Mouse (Mus musculus) hindbrain, postnatal 0 days (tissue): ENCODE measurements around the gene Mip. TPM values are rescaled to one million over a fixed set of nuclear protein-coding genes. Genes with fewer than 3 reads are reported as not detected.

Source experiments
- ATAC-seq: fragments of 200-750 bp; cut with Nextera tagmentation; 2 replicates; pipeline ENCODE4 v1.8.0; 2017; ENCODE audit warnings: mild to moderate bottlenecking, moderate TSS enrichment, moderate library complexity
- DNase-seq: peaks from one replicate; pipeline ENCODE4 v3.0.0-alpha.2; 2015; ENCODE audit warnings: low spot score
- H3K27ac ChIP-seq: fragments of 300-500 bp; sonication (generic); 2 replicates; pipeline ENCODE4 v1.5.1; 2014; ENCODE audit warnings: mild to moderate bottlenecking
- H3K27me3 ChIP-seq: fragments of 300-500 bp; sonication (generic); 2 replicates; pipeline ENCODE4 v1.6.1; 2014; ENCODE audit warnings: low read length, mixed read lengths; ENCODE audit not compliant: insufficient read depth
- H3K36me3 ChIP-seq: fragments of 300-500 bp; sonication (generic); 2 replicates; pipeline ENCODE4 v1.6.1; 2014; ENCODE audit warnings: low read length, mixed read lengths; ENCODE audit not compliant: insufficient read depth
- H3K4me1 ChIP-seq: fragments of 300-500 bp; sonication (generic); 2 replicates; pipeline ENCODE4 v1.6.1; 2014; ENCODE audit warnings: antibody characterized with exemption, low read length, mixed read lengths; ENCODE audit not compliant: insufficient read depth
- H3K4me2 ChIP-seq: fragments of 300-500 bp; sonication (generic); 2 replicates; pipeline ENCODE4 v1.6.1; 2014; ENCODE audit warnings: low read depth, mild to moderate bottlenecking, low read length, moderate library complexity, mixed read lengths
- H3K4me3 ChIP-seq: fragments of 300-500 bp; sonication (generic); 2 replicates; pipeline ENCODE4 v1.5.1; 2014; ENCODE audit warnings: low read length
- H3K9ac ChIP-seq: fragments of 300-500 bp; sonication (generic); replicated peaks from 2 replicates; pipeline ENCODE4 v1.6.1; 2014; ENCODE audit warnings: mild to moderate bottlenecking, low read length, moderate library complexity, mixed read lengths
- H3K9me3 ChIP-seq: fragments of 300-500 bp; sonication (generic); 2 replicates; pipeline ENCODE4 v1.6.1; 2016; ENCODE audit warnings: low read length, mixed read lengths
- CTCF ChIP-seq: IDR thresholded peaks from 2 replicates; pipeline ENCODE4 v1.5.1; 2016; ENCODE audit warnings: antibody characterized with exemption, control low read depth, low read depth
- whole genome bisulfite sequencing: fragments of 180-500 bp; shearing (Covaris S2); extraction: QIAGEN DNeasy Blood & Tissue Kit; methylation state at CpG from one replicate; pipeline ENCODE4 v1.1.7; 2014; 5-methylcytosine and 5-hydroxymethylcytosine counted together
- polyA plus RNA-seq: library from polyadenylated mRNA; unstranded; fragments of >200 nt; fragmentation: Nextera tagmentation; extraction: Ambion mirVana; gene quantifications from 2 replicates; pipeline ENCODE4 v1.2.1, GENCODE M21; 2015
- total RNA-seq: library from RNA; depleted of rRNA; stranded (reverse); fragments of >200 nt; gene quantifications from 2 replicates; pipeline ENCODE4 v1.2.3, GENCODE M21; 2014

Mip gene
- total and polyA plus RNA-seq, 2 experiments from 2014 or later = 0.21 TPM; not detected in 1

DNA sequence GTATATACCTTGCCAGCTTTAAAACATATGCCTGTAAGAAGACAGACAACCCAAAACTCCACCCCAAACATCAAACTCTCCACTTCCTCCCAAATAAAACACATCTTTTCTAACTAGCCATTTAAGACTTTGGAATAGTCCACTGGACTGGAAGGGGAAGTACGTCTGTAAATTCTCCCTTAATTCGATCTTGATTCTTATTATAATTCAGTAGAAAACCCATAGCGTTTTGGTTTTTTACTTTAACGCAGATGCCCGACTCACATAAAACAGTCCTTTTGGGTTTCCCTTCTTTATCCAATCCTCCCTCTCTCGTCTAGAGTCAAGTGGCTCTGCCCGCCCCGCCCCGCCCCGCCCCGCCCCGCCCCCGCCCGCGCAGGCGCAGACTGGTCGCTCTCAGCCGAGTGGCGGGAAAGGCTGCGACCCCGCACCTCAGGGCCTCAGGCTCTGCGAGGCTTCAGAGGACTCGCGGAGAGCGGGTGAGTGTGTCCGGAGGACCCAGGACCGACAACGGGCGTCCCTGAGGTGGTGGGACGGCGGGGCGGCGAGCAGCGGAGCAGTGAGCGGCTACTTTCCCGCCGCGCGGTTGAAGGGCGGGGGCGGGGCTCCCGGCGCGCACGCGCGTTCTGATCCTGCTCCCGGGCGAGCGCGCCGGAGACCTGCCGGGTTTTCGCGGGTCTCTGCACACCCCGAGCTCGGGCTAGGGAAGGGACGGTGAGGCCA, 6.2 kb downstream of the Mip start, which contains the start of gene Timeless:
Timeless (plus strand) TSS at position 369 of the 723 bp plus-strand sequence.
- Histone ChIP-seq H3K9me3 (no peaks in the 10 kb centered on the region), H3K4me1 (0 out of 2 replicates have a peak, but pooled peaks cover 3% of the 10 kb centered on the region), H3K4me3 (peak within 1 kb of the TSS; percentile 60), H3K27me3 (no peaks in the 10 kb centered on the region), H3K4me2 (peak within 1 kb of the TSS; percentile 64), H3K9ac (peak within 1 kb of the TSS; percentile 67), H3K36me3 (no peaks in the 10 kb centered on the region), H3K27ac (peak within 1 kb of the TSS; percentile 88)
- peak; percentile 94 for ATAC-seq
- no peak for TF ChIP-seq CTCF
- 2% methylated on average over 56 of the region's 58 CpGs for WGBS
- DNase-seq = peak; percentile 90

DNA sequence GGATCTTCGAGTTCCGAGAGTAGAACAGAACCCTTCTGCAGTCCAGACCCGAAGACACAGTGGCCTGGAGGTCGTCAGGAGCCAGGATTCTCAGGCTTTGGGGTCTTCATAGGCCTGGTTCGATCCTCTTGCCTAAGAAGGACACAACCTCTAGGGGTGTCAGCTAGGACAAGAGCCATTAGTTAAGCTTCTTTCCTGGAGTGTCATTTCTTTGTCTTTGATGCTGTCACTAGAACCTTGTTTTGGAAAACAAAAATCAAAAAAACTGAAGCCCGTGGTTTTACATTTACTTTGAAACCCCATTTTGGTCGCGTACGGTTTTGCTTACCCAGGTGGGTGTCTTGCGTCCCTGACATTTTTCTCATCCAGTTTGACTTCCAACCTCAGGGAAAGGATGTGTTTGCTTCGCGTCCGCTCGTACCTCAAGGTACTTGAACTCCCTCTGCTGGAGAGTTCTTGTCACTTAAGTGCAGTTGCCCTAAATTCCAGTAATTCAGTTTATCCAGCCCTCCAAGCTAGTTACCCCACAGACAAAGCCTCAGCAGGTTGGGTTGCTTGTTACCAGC, 6.9 kb downstream of the Mip start:
- Histone ChIP-seq H3K4me3 (peak overlapping the region; percentile 60), H3K9me3 (no peaks in the 10 kb centered on the region), H3K4me1 (0 out of 2 replicates have a peak, but pooled peaks cover 3% of the 10 kb centered on the region), H3K9ac (peak overlapping the region; percentile 67), H3K27me3 (no peaks in the 10 kb centered on the region), H3K4me2 (peak overlapping the region; percentile 64), H3K36me3 (no peaks in the 10 kb centered on the region), H3K27ac (peak overlapping the region; percentile 88)
- peak; percentile 81 for TF ChIP-seq CTCF
- DNase-seq = peak; percentile 91
- no peak; the same call in 1 of the 2 replicates for ATAC-seq
- under 1% methylated on average over 14 of the region's 14 CpGs for WGBS

DNA sequence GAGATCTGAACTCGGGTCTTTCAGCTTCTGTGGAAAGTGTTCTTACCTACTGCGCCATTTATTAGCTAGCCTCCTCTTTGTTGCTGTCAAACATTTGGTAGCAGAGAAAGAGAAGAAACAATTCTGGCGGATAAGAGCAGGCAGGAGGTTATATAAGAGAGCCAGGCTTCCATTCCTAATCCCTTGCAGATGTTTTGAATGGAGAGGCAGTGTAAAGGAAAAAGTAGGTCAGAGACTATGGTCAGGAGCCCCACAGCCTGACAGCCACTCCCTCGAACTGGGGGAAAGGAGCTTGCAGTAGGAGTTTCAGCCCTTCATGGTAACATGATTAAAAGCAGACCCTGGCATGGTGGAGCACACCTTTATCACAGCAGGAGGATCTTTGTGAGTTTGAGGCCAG, 10.7 kb downstream of the Mip start:
- H3K27ac ChIP-seq = no peak overlapping the region
- no peak overlapping the region for H3K9ac ChIP-seq
- H3K9me3 ChIP-seq = no peaks in the 10 kb centered on the region
- H3K4me3 ChIP-seq = no peak overlapping the region
- H3K36me3 ChIP-seq = peaks cover 5% of the 10 kb centered on the region; the same call in 1 of the 2 replicates
- DNase-seq (no peak), ATAC-seq (no peak)
- H3K4me2 ChIP-seq = no peak overlapping the region
- no peaks in the 10 kb centered on the region for H3K4me1 ChIP-seq
- TF ChIP-seq CTCF = no peak
- no peaks in the 10 kb centered on the region for H3K27me3 ChIP-seq
- WGBS = 79% methylated on average over 4 of the region's 4 CpGs

DNA sequence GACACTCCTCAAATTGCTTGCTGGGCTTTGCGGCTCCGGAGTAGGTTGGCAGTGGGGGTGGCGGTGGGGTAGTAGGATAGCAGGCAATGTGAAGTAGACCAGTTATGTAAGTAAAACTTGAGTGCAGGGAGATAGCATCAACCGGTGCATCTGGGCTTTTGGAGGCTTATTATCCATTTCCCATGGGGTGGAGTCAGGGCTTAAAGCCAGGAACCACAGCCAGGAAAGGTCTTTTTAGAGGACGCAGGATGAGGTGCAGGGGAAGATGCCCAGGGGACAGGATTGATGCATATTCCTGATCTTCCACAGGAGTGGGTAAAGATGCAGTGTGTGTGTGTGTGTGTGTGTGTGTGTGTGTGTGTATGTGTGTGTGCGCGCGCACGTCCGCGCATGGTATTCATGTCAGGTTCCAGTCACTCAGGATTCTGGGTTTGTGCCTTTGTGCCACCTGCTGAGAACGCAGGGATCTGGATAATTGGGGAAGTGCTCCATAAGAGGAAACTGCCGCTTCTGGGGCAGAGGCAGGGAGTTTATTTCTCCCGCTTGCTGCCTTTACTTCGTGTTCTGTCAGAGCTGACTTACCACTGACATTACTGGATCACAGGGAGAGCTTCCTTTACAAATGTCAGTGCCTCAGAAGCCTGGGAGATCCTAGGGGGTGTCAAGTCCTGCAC, 12.3 kb downstream of the Mip start:
- Histone ChIP-seq H3K9me3 (no peaks in the 10 kb centered on the region), H3K36me3 (peaks cover 5% of the 10 kb centered on the region; the same call in 1 of the 2 replicates), H3K4me1 (no peaks in the 10 kb centered on the region), H3K27me3 (no peaks in the 10 kb centered on the region), H3K27ac (no peak overlapping the region), H3K9ac (no peak overlapping the region), H3K4me2 (no peak overlapping the region), H3K4me3 (no peak overlapping the region)
- TF ChIP-seq CTCF = no peak
- DNase-seq (peak; percentile 21), ATAC-seq (no peak)
- WGBS = 70% methylated on average over 15 of the region's 15 CpGs

DNA sequence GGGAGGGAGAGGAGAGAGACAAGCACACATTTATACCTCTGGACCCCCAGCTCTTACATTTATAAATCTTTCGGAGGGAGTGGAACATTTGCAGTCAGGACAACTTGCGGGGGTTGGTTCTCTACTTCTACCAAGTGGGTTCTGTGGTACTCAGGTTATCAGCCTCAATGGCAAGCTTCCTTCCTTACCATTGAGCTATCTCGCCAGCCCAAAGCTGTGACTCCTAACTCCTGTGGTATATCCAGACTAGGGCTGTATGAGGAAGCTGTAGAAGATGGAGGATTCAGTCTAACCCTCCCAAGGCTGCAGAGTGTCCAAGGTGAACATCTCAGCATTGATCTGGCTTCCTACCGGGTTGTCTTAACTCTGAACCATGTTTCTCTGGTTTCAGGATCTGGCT, 13.5 kb downstream of the Mip start:
- H3K27ac ChIP-seq = no peak overlapping the region
- 95% methylated on average over 4 of the region's 4 CpGs for WGBS
- H3K4me3 ChIP-seq = no peak overlapping the region
- H3K27me3 ChIP-seq = no peaks in the 10 kb centered on the region
- TF ChIP-seq CTCF = no peak
- H3K36me3 ChIP-seq = peaks cover 9% of the 10 kb centered on the region
- DNase-seq (no peak), ATAC-seq (no peak)
- H3K9me3 ChIP-seq = no peaks in the 10 kb centered on the region
- no peaks in the 10 kb centered on the region for H3K4me1 ChIP-seq
- H3K4me2 ChIP-seq = no peak overlapping the region
- H3K9ac ChIP-seq = no peak overlapping the region

DNA sequence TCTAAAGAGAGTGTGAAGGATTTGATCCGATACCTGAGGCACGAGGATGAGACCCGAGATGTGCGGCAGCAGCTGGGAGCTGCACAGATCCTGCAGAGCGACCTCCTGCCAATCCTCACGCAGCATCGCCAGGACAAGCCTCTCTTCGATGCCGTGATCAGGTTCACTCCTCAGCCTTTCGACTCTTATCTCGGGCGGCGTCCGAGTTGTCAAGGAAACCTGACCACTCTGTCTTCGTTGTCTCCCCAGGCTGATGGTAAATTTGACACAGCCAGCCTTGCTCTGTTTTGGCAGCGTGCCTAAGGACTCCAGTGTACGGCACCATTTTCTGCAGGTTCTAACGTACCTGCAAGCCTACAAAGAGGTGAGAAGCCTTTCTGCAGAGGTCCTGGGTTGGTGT, 14.5 kb downstream of the Mip start:
- ATAC-seq = no peak
- WGBS = 91% methylated on average over 18 of the region's 18 CpGs
- no peak overlapping the region for H3K4me2 ChIP-seq
- H3K27ac ChIP-seq = no peak overlapping the region
- no peaks in the 10 kb centered on the region for H3K27me3 ChIP-seq
- H3K4me1 ChIP-seq = no peaks in the 10 kb centered on the region
- H3K9ac ChIP-seq = no peak overlapping the region
- H3K4me3 ChIP-seq = no peak overlapping the region
- no peak for TF ChIP-seq CTCF
- no peaks in the 10 kb centered on the region for H3K9me3 ChIP-seq
- DNase-seq = no peak
- peaks cover 19% of the 10 kb centered on the region for H3K36me3 ChIP-seq

DNA sequence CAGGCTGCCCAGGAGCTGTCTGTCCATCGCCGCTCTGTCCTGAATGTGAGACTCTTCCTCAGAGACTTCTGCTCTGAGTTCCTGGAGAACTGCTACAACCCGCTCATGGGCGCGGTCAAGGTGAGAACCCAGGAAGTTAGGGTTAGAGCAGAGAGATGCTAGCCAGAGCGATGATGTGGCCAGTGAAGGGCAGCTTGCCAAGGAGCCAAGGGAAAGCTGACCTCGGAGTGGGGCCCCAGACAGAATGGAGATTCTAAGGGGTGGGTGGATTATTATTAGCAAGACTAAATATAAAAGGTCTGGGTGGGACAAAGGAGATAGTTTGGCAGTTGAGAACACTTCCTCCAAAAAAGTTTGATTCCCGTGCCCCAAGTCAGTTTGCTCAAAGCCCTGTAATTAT, 17.6 kb downstream of the Mip start:
- no peaks in the 10 kb centered on the region for H3K4me1 ChIP-seq

More for the DNA sequence above, 17.6 kb downstream of the Mip start:
- Histone ChIP-seq H3K9ac (no peak overlapping the region), H3K36me3 (peaks cover 19% of the 10 kb centered on the region), H3K4me3 (no peak overlapping the region), H3K9me3 (no peaks in the 10 kb centered on the region), H3K27me3 (no peaks in the 10 kb centered on the region), H3K27ac (no peak overlapping the region), H3K4me2 (no peak overlapping the region)
- 95% methylated on average over 8 of the region's 8 CpGs for WGBS
- ATAC-seq = no peak
- TF ChIP-seq CTCF = no peak
- DNase-seq = no peak
